Mouse (Mus musculus): ENCODE data around the gene Tsfm.
"Not testable (repeated sequence)": the region's sequence is repeated elsewhere in the genome, so short reads cannot be mapped to it uniquely, and the experiment has no call there.

Tsfm gene

DNA sequence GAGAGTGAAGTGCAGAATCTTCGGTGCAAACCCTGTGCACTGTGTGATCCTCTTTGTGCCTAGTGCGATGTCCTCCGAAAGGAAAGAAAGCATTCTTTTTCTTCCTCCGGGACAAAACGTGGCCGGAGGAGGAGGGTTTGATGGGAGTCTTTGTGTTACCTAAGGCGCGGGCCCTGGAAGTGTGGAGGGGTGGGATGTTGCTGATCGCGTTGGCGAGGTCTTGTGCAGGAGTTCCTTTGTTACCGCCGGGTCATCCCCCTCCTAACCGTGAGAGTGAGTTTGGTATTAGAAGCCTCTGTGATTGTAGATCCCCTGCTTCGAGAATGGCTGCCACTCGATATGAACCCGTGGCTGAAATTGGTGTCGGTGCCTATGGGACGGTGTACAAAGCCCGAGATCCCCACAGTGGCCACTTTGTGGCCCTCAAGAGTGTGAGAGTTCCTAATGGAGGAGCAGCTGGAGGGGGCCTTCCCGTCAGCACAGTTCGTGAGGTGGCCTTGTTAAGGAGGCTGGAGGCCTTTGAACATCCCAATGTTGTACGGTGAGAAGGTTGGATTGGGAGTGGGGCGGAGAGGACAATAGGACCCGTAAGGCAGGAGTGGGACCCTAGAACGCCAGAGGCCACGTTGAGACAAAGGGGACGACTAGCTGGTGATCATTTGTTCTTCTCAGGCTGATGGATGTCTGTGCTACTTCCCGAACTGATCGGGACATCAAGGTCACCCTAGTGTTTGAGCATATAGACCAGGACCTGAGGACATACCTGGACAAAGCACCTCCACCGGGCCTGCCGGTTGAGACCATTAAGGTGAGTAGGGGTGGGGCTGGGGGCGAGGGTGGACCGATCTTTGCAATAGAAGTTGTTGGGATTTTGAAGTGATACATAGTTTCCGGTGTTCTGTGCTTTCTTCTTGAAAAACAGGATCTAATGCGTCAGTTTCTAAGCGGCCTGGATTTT, 33.6 kb upstream of the Tsfm start:
- no peak for DNase-seq (ENCODE audit: low spot score in 2 of 2)

DNA sequence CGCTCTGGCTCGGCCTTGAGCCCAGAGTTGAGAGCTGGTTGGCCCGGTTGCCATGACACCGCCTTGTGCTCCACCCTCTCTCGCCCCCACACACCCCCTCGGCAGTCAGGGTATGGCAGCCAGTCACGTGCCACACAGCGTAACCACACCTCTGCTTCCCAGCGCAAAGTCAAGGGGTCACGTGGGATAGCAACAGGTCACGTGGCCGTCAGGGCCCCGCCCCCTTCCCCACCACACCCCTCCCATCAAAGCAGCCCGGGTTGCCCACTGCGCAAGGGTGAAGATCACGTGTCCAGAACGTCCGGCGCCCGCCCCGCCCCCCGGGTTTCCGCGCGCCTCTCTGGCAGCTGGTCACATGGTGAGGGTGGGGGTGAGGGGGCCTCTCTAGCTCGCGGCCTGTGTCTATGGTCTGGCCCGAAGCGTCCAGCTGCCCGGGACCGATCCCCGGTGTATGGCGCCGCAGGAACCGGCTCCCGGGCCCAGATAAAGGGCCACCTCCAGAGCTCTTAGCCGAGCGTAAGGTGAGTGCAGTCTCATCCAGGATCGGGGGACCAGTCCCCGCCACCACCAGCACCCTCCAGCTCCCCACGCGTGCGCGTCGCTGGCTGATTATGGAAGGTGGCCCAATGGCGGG, 32.7 kb upstream of the Tsfm start, which contains the start of gene Cdk4:
Gene Cdk4 (plus strand): TSS at position 296 of the 634 bp plus-strand sequence.
- peak; percentile 94 for DNase-seq (ENCODE audit: low spot score in 2 of 2)

DNA sequence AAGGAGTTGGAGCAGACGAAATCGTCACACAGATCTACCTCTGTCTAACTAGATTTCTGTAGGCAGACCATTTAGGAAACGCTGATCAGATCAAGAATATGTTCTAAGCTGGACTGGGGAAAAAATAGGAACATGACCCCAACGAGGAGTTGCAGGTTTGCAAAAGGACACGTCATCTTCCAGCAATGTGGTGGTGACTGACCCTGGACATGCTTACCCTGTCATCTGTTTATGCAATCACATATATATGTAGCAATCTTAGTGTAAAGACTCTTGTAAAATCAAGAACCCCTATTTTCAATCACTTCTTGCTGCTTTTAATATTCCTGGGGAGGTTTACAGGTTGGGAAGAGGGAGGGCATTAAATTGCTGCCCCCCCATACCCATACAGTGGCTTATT, 31.9 kb upstream of the Tsfm start:
- DNase-seq (ENCODE audit: low spot score in 2 of 2), result no peak

DNA sequence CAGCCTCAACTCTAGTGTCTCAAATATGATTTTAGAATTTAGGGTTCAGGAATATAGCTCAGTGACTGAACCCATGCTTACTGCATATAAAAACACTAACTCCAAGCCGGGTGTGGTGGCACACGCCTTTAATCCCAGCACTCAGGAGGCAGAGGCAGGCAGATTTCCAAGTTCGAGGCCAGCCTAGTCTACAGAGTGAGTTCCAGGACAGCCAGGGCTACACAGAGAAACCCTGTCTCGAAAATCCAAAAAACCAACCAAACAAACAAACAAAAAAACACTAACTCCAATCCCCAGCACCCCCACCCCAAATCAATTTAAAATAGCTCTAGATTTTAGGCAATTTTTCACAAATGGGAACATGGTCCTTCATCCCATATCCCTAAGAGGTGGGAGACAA, 31.5 kb upstream of the Tsfm start:
- not testable (repeated sequence) for DNase-seq (ENCODE audit: low spot score in 2 of 2)

DNA sequence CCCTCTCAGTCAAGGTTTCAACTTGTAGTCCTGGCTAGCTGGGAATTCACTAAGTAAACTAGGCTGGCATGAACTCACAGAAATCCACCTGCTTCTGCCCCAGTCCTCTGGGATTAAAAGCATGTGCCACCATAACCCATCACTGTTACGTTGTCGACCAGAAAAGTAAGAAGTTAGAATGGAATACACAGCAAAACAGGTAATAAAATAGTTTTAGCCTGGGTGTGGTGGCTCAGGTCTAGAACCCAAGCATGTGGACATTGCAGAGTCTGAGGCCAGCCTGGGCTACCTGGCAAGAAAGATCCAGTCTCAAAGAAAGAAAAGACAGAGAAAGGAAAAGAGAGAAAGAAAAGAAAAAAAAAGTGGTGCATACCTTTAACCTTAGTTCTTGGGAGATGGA, 30.9 kb upstream of the Tsfm start:
- DNase-seq (ENCODE audit: low spot score in 2 of 2), result no peak

DNA sequence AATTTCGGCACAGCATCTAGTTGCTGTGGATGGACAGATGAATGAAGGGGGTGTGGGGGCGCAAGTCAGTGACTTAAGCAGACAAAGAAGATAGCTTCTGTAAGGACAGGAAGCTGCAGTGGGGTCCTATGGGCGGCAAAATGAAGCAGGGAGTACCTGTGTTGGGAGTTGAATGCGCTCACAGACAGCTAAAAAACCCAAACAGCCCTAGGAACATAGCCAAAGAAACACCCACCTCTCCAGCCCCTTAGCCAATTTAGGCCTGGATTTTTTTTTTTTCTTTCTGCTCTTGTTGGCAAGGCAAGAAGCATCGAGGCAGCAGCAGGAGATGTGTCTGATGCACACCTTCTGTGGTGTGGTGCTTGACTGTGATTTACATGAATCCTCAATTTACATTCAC, 30.4 kb upstream of the Tsfm start:
- DNase-seq (ENCODE audit: low spot score in 2 of 2), result no peak

DNA sequence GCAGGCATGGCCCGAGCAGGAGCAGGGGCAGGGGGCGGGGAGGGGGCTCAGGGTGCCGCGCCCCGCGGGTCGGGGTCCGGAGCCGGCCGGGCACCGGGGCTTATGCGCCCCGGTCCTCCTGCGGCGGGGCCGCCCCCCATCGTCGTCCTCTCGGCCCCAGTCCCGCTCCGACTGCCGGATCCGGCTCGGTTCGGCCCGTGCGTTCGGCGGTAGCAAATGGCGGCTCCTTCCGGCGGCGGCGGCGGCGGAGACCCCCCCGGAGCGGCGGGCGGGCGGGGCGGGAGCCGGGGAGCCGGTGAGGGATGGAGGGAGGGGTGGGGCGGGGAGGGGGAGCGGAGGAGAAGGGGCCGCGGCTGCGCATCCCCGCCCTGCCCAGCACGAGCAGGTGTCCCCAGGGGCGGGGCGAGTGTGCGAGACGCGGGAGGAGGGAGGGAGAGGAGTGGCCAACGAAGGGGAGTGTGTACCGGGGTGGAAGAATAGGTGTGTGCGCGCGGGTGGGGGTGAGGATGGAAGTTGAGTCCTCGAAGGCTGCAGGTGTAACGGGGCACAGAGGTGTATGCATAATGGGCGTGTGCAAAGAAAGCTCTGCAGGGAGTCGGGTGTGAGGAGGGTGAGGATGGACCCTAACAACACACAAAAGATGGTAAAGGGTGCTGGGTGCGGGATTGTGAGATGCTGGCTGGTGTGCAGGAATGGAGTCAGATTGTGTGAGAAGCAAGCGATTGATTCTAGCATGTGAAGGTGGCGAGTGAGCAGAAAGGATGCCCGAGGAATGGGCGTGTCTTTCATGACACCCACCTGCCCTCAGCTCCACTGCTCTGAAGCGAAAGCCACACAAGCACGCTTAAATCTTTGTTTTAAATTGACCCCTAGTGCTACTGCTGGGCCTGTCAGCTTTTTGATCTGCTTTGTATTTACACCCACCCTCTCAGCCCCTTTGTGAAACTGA, 29.6 kb upstream of the Tsfm start, which contains the start of gene March9:
Gene March9 (minus strand): TSS at position 217 of the 949 bp plus-strand sequence.
- DNase-seq (ENCODE audit: low spot score in 2 of 2), result peak; percentile 70 to 74

DNA sequence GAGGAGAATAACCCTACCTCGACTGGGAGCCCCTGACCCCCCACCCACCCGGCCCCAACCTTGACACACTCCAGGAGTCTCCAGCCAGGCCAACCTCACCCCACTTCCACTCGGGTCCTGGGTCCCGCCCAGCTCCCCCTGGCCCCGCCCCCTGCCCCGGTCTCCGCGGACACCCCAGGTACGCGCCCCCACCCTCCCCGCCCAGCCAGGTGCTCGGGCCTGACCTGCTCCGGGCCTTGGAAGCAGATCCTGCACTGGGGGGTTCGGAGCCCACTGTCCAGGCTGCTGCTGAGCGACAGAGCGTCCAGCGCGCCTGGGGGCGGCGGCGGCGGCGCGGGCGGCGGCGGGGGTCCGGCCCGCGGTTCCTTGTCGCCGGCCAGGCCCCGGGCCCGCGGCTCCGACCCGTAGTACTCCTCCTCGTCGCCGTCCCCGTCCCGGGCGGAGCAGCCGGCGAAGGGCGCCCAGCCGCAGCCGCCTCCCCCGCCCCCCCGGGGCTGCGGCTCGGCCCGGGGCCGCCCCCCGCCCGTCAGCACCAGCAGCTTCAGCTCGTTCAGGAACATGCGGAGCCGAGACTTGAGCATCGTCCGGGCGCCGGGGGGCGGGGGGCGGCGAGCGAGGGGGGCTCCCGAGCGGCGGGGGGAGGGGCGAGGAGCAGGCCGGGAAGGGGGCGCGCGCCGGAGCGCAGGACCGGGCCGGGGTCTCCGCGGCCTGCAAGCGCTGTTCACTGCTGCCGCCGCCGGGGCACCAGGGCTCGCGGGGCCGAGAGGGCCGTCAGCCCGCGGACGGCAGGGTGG, 28.7 kb upstream of the Tsfm start:
- DNase-seq (ENCODE audit: low spot score in 2 of 2), result no peak

DNA sequence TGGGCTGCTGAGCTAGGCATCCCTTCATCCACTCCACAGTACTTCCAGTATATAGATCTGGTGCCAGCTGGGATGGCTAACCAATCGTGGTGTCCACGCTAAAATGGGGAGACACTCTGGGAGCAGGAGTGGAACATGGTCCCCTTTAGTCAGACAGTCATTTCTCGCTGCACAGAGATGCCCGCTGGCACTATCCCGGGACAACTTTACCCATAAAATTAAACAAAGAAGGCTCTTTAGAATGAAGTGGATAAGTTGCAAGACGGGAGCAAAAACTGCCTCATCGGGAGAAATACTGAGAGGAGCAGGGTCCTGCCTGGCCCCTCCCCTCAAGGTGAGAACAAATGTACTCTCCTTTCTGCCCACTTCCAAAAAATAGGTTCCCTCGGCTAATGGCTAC, 28.1 kb upstream of the Tsfm start:
- no peak for DNase-seq (ENCODE audit: low spot score in 2 of 2)

DNA sequence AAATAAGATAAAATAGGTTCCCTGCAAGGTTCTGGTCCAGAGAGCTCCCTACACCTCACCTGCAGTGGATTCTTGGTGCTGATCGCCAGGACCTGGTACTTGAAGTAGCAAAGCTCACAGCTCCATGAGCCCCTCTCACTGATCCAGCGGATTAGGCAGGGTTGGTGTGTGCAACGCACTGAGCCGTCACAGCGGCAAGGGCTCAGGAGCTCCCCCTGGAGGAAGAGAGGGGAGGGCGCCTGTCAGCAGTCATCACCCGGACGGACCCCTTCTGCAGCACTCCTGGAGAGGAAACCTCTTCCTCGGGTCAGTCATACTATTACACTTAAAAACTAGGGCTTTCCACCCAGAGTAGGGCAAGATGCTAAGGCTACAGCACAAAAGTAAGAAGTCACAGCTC, 27.5 kb upstream of the Tsfm start:
- DNase-seq (ENCODE audit: low spot score in 2 of 2), result peak; percentile 69 to 88

DNA sequence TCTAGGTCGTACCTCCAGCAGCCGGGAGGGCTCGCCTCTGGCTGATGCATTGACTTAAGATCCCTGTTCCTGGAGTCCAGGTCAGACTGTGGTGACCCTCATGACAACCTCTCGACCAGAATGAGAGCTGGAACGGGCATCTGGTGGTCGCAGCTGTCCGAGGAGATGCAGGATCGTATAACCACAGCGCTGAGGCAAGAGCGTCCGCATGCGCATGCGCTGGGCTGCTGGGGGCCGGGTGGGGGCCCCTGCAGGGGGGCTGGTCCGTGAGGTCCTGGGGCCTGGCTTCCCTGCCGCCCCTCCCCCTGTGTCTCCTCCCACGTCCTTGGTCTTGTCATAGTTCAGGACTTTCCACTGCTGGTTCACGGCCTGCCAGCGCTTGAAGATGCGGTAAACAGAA, 25.9 kb upstream of the Tsfm start:
- no peak for DNase-seq (ENCODE audit: low spot score in 2 of 2)

DNA sequence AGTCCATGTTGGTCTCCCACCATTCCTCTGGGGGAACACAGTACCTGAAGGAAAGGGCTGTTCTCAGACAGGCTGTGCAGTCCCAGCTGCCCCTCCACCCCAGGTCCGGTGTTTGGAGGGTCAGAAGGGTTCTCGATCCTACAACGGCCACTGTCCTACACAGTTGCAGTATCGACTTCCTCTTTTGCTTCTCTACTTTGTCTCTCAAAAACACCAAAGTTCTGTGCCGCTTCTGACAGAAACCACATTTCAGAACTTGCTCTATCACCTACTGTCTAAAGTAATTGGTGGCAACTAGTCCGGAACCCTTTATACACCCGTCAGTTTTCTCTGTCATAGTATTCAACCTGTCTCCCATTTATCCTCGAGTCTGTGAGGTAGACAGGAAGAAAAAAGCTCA, 24.8 kb upstream of the Tsfm start:
- no peak for DNase-seq (ENCODE audit: low spot score in 2 of 2)

DNA sequence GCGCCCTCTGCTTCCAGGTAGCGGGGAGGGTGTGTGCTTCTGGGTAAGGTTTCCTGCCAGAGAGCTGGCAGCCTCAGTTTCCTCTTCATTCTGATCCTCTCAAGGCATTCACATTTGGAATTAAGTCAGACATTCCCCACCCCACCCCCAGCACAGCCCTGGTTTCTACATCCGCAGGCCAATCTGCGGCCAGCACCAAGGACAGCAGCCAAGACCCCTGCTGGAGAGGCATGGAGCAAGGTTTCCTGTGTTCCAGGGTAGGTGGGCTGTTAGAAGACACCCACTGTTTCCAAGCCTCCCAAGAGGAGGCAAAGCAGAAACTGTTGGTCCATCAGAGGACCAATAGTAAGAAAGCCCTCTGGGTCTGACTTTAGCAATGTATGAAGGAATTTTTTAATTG, 24.0 kb upstream of the Tsfm start:
- no peak for DNase-seq (ENCODE audit: low spot score in 2 of 2)

DNA sequence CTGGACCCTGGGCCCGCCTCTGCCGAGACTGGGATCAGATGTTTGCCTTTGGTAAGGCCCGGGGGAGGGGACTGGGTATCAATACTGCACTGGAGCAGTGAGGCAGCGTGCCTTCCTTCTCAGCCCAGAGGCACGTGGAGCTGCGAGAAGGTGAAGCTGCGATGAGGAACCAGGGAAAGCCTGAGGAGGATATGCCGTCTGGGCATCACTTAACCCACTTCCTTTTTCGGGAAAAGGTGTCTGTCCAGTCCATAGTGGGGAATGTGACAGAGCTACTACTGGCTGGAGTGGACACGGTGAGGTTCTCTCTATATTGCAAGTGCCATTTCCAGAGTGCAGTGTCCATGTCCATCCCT, 19.5 kb upstream of the Tsfm start:
- no peak for DNase-seq (ENCODE audit: low spot score in 2 of 2)

DNA sequence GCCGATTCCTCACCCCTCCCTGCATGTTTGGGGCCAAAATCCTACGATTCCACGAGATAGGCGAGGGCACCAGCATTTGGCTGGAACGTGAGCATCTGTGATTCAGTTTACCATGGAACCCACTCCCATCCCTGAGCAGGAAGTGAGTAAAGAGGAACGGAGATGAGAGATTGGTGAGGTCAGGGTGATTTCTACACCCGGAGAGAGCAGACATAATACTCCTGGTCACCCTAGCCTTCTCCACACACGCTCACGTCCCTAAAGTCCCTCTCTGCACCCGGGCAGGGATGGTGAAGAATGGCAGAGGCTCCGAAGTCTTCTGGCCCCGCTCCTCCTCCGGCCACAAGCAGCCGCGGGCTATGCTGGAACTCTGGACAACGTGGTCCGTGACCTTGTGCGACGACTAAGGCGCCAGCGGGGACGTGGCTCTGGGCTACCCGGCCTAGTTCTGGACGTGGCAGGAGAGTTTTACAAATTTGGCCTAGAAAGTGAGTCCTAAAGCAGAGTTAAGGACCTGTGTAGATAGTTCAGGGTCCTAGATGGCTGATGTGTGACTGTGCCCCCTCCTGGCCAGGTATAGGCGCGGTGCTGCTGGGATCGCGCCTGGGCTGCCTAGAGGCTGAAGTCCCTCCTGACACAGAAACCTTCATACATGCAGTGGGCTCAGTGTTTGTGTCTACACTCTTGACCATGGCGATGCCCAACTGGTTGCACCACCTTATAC, 18.9 kb upstream of the Tsfm start:
- no peak for DNase-seq (ENCODE audit: low spot score in 2 of 2)

DNA sequence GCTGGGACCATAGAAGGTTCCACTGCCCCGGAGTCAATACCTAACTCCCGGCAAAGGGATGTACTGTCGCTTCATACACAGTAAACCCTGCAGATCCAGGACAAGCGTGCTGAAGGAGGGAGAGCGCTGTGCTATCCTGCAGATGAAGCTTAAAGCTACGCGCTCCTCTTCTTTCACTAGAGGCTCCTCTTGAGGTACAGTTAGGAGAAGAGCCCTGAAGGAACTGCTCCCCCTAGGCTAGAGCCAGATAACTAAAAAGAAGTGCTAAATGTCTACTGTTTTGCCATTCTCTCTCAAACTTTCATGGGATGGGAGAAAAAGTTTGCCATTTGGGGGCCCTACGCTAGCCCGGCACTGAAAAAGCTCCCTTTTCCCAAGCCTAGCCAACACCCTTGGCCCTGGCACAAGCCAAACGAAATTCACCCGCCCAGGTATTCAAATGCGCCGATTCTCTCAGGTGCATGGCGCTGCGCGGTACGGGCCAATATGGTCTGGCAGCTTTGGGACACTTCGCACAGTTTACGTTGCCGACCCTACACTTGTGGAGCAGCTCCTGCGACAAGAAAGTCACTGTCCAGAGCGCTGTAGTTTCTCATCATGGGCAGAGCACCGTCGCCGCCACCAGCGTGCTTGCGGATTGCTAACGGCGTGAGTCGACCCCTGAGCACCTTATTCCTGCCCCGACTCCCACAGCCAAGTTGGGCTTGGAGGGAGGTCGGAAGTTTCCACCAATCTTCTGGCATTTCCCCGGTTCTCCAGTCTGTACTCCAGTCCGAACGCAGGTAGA, 18.2 kb upstream of the Tsfm start:
- no peak for DNase-seq (ENCODE audit: low spot score in 2 of 2)

DNA sequence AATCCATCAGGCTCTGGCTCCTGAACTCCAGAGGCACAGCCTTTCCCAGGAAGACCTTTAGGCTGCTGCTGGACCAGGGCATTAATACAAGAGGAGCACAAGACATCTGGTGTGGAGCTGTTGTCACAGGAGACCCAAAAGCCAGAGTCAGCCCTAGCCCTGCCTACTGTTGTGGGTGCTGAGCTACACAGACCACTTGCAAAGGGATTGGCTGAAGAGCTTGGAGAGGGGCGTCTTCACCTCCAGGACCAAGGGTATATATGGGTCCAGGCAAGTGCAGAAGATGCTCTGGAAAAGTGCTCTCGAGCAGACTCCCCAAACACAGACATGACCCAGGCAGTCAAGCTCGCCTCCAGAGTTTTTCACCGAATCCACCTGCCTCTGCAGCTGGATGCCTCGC, 17.3 kb upstream of the Tsfm start, which contains the start of gene Cyp27b1:
Gene Cyp27b1 (plus strand): TSS at position 297 of the 400 bp plus-strand sequence.
- no peak for DNase-seq (ENCODE audit: low spot score in 2 of 2)

DNA sequence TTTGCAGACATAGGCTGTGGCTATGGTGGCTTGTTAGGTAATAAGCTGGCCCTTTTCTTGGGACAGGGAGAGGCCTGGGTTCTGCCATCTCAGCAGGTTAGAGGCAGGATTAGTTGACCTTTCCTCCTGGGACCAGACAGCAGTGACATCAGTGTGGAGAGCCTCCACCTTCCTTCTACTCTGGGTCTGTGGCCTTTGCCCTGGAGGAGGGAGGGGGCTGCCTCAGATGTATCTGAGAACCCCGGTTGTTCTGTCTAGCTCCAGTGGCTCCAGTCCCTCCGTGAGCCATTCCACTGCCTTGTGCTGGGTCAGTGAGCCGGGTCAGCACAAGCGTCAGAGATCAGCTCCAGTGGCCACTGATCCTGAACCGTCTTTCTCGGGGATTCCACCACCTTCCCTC, 12.5 kb upstream of the Tsfm start:
- DNase-seq (ENCODE audit: low spot score in 2 of 2), result no peak

DNA sequence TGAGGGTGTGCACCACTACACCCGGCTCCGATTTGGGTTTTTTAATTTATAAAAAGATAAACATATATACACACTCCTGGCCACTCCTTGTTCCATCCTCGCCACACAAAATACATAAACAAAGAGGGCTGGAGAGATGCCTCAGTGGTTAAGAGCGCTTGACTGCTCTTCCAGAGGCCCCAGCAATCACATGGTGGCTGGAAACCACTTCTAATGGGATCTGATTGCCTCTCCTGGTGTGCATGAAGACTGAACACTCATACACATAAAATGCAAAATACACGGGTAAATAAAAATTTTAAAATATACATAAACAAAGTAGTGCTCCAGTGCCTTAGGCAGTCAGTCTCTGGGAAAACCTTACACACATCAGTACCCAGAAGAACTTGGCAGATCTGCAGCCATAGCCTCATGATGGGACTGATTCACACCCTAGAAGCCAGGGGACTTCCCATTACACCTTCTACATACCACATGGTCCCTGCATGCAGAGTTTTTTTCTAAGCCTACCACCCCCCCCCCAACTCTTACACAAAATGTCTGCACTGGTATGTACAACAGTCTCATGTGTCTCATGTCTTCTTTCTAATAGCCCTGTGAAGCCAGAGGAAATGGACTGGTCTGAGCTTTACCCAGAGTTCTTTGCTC, 12.0 kb upstream of the Tsfm start:
- no peak for DNase-seq (ENCODE audit: low spot score in 2 of 2)

All from thymus, postnatal 10 days (tissue).